Mouse (Mus musculus) heart, embryonic 10.5 days (tissue): Measurements from ENCODE around the gene Tcl1b5. TPM values are rescaled to one million over a fixed set of nuclear protein-coding genes. Genes with fewer than 3 reads are reported as not detected.

Experiments
- DNase-seq: peaks from one replicate; pipeline ENCODE4 v3.0.0-alpha.2; 2017; ENCODE audit warnings: low spot score
- H3K27ac ChIP-seq: fragments of 300-500 bp; sonication (generic); 2 replicates; pipeline ENCODE4 v1.5.1; 2016; ENCODE audit warnings: mild to moderate bottlenecking
- H3K27me3 ChIP-seq: fragments of 300-500 bp; sonication (generic); 2 replicates; pipeline ENCODE4 v1.6.1; 2016; ENCODE audit warnings: mild to moderate bottlenecking; ENCODE audit not compliant: poor library complexity, insufficient read depth, severe bottlenecking
- H3K36me3 ChIP-seq: fragments of 300-500 bp; sonication (generic); 2 replicates; pipeline ENCODE4 v1.6.1; 2016; ENCODE audit warnings: mild to moderate bottlenecking, moderate library complexity
- H3K4me1 ChIP-seq: fragments of 300-500 bp; sonication (generic); 2 replicates; pipeline ENCODE4 v1.6.1; 2016; ENCODE audit warnings: mild to moderate bottlenecking
- H3K4me3 ChIP-seq: fragments of 300-500 bp; sonication (generic); 2 replicates; pipeline ENCODE4 v1.5.1; 2016; ENCODE audit warnings: mild to moderate bottlenecking, moderate library complexity
- H3K9me3 ChIP-seq: fragments of 300-500 bp; sonication (generic); 2 replicates; pipeline ENCODE4 v1.6.1; 2016; ENCODE audit warnings: mild to moderate bottlenecking, moderate library complexity
- WGBS: fragments of 180-500 bp; shearing (Covaris S2); methylation state at CpG from one replicate; pipeline ENCODE4 v1.1.7; 2016; 5-methylcytosine and 5-hydroxymethylcytosine counted together
- polyA plus RNA-seq: library from polyadenylated mRNA; unstranded; fragments of >200 nt; fragmentation: Nextera tagmentation; extraction: Ambion mirVana; gene quantifications from 2 replicates; pipeline ENCODE4 v1.2.1, GENCODE M21; 2016

The Tcl1b5 gene
- polyA plus RNA-seq, 1 experiment from 2014 or later: not detected

DNA sequence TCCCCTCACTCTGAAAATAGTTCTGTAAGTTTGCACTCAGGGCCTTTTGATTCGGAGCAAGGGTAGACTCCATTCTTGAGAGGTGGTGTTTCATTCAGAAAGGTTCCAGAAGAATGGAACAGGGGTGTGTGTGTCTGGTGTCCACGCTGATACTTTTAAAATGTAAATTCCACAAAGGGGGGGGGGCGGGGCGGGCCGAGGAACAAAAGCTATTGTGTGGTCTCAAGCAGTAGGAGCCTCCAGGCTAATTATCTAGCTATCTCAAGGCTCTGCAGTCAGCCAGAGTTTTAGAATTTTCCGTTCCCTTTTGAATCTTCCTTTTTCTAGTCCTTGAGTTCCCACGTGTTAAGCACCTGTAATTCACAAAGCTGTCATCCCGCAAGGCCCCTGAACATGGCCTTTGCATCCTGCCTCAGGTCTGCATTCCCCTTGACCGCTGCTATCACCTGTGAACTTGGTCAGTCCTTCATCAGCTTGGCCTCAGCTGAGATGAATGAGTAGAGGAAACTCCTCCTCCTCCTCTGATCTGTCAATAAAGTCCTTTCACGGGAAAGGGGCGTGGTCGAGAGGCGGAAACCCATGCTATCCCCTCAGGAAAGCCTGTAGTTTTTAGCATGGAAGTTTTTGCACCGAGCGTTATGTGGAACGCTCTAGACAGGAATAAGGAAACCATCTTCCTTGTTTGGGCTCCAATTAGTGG lies 48.6 kb downstream of the Tcl1b5 start:
- 58% methylated on average over 16 of the region's 16 CpGs for WGBS
- Histone ChIP-seq H3K4me1 (no peaks in the 10 kb centered on the region), H3K27ac (no peak overlapping the region), H3K4me3 (no peak overlapping the region), H3K27me3 (no peaks in the 10 kb centered on the region), H3K36me3 (no peaks in the 10 kb centered on the region), H3K9me3 (no peaks in the 10 kb centered on the region)
- no peak for DNase-seq

Other genes starting within 250 kb of the Tcl1b5 start
- 0.21 and 0.41 TPM in 2 replicates for gene Syne3, start 166.5 kb upstream of the Tcl1b5 start, polyA plus RNA-seq
- 253 and 312 TPM in 2 replicates for gene Glrx5, start 143.7 kb upstream of the Tcl1b5 start, polyA plus RNA-seq
- not detected in 2 replicates for gene Tcl1b2, start 30.3 kb upstream of the Tcl1b5 start, polyA plus RNA-seq
- not detected in 2 replicates for gene Tcl1b1, start 16.7 kb upstream of the Tcl1b5 start, polyA plus RNA-seq
- gene Tcl1b3, start 14.7 kb downstream of the Tcl1b5 start, polyA plus RNA-seq: not detected in 2 replicates
- not detected in 2 replicates for gene Tcl1b4, start 25.6 kb downstream of the Tcl1b5 start, polyA plus RNA-seq
- gene Tcl1, start 46.4 kb downstream of the Tcl1b5 start, polyA plus RNA-seq: not detected in 2 replicates
- gene Tunar, start 157.5 kb downstream of the Tcl1b5 start, polyA plus RNA-seq: 0.21 and 0.64 TPM in 2 replicates